Mouse (Mus musculus): ENCODE data around the gene Sh2d7. TPM values are rescaled to one million over a fixed set of nuclear protein-coding genes. Genes with fewer than 3 reads are reported as not detected.
"Not testable (repeated sequence)": the region's sequence is repeated elsewhere in the genome, so short reads cannot be mapped to it uniquely, and the experiment has no call there.

Sh2d7 gene
- polyA plus RNA-seq, 1 experiment, result not detected

DNA sequence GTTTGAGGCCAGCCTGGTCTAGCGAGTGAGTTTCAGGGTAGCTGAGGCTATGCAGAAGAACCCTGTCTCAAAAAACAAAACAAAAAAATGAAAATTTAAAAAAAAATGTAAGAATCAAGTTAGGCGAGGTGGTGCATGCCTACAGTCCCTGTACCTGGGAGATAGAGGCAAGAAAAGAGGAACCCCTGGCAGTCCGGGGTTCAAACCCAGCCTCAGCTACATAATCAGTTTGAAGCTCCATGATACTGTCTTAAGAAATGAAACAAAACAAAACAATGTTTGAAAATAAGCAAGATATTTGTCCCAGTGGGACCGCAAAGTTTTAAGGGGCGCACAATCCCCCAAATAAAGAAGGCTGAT, 47.0 kb downstream of the Sh2d7 start:
- H3K27me3 ChIP-seq (ENCODE audit: control insufficient read depth), result no peaks in the 10 kb centered on the region
- H3K4me3 ChIP-seq (replicated peaks), result peak overlapping the region; percentile 97
- TF ChIP-seq GATA1 (IDR thresholded peaks at IDR 0.05; ENCODE audit: low read length) (no peak), TAL1 (IDR thresholded peaks at IDR 0.05; ENCODE audit: low read length) (no peak)
- H3K9me3 ChIP-seq (ENCODE audit: control insufficient read depth, low read length), result no peaks in the 10 kb centered on the region
- peaks cover 42% of the 10 kb centered on the region for H3K4me1 ChIP-seq (ENCODE audit: control insufficient read depth)
- peaks cover 11% of the 10 kb centered on the region for H3K36me3 ChIP-seq (ENCODE audit: control insufficient read depth)

DNA sequence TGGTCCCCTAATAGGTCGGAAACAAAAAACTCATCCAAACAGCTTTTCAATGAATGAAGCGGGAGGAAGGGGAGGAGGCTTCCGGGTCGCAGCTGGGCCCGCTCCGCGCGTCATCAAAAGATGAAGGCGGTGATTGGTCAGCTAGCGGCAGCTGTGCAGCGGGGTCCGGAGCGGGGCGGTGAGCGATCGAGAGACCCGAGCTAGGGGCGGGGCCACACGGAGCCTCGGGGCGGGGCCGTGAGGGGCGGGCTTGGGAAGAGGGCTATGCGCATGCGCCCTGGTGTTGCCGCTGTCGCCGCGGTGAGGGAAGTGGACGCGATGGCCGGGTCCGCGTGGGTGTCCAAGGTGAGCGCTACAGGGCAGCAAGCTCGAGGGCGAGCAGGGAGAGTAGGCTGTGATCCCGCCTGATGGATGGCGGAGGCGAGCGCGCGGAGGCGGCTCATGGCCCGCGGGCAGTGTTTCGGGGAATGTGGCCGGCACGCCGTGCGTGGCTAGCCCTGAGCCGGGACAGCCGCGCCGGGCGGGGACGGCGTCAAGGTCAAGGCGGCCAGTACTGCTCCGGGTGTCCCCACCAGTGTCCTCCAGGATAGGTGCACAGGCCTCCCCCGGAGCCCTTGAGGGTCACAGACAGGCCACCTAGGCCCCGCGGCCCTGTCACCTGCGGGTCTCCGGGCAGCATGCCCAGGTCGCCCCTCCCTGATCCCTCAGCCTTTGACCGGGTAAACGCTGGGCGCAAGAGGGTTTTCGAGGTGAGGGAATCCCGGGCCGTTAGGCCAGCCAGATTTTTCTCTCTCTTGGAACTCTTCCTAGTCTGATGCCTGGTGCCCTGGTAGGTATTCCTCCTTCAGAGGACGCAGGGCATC, 47.6 kb downstream of the Sh2d7 start, which contains the start of gene Idh3a:
Gene Idh3a (plus strand): TSS at position 136 of the 863 bp plus-strand sequence.
- Histone ChIP-seq H3K36me3 (ENCODE audit: control insufficient read depth) (peaks cover 15% of the 10 kb centered on the region), H3K27me3 (ENCODE audit: control insufficient read depth) (no peaks in the 10 kb centered on the region)

DNA sequence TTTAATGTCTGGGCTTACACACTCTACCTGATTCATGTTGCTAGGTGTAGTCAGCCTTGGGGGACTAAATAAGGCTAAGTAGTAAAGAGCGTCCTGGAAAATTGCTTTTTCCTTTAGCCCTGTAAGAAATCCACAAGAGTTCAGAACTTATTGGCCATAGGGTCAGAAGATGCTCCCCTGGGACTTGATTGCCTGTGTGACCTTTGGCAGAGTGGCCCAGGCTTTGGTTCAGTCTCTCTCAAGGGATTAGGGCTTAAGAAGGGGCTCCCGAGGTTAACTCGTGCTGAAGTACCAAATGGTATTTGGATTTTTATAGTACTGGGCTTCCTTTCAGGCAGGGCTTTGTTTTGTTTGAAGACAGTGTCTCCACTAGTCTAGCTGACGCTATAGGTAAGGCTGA, 49.1 kb downstream of the Sh2d7 start:
- TF ChIP-seq GATA1 (IDR thresholded peaks at IDR 0.05; ENCODE audit: low read length) (no peak), TAL1 (IDR thresholded peaks at IDR 0.05; ENCODE audit: low read length) (no peak)
- peak overlapping the region; percentile 97 for H3K4me3 ChIP-seq (replicated peaks)
- no peaks in the 10 kb centered on the region for H3K9me3 ChIP-seq (ENCODE audit: control insufficient read depth, low read length)

More for the DNA sequence above, 47.6 kb downstream of the Sh2d7 start, which contains the start of gene Idh3a:
- Histone ChIP-seq H3K4me1 (ENCODE audit: control insufficient read depth) (peaks cover 42% of the 10 kb centered on the region), H3K4me3 (replicated peaks) (peak within 1 kb of the TSS; percentile 97), H3K9me3 (ENCODE audit: control insufficient read depth, low read length) (no peaks in the 10 kb centered on the region)
- TF ChIP-seq TAL1 (IDR thresholded peaks at IDR 0.05; ENCODE audit: low read length) (no peak), GATA1 (IDR thresholded peaks at IDR 0.05; ENCODE audit: low read length) (no peak)

DNA sequence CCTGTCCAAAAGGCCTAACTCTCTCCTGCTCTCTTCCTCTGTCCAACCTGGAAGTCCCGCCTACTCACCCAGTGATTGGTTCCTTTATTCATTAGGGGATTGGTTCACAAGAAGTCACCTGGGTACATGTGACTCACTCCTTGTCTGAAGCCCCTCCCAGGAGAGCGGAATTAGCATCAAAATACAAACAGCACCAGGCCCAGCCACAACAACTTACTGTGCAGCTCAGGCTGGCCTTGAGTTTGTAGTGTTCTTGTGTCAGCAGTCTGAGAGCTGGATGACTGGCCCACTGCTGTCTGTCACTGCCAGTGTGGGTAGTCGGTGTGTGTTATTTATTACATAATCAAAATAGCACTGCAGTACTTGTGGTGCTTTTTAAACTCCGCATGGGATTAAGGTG, 54.9 kb downstream of the Sh2d7 start:
- not testable (repeated sequence) for H3K4me3 ChIP-seq (replicated peaks); H3K4me1 ChIP-seq (ENCODE audit: control insufficient read depth); H3K27me3 ChIP-seq (ENCODE audit: control insufficient read depth); H3K9me3 ChIP-seq (ENCODE audit: control insufficient read depth, low read length)
- peaks cover 79% of the 10 kb centered on the region for H3K36me3 ChIP-seq (ENCODE audit: control insufficient read depth)

More for the DNA sequence above, 49.1 kb downstream of the Sh2d7 start:
- H3K4me1 ChIP-seq (ENCODE audit: control insufficient read depth), result peaks cover 42% of the 10 kb centered on the region
- H3K36me3 ChIP-seq (ENCODE audit: control insufficient read depth), result peaks cover 26% of the 10 kb centered on the region
- no peaks in the 10 kb centered on the region for H3K27me3 ChIP-seq (ENCODE audit: control insufficient read depth)

Other genes starting within 250 kb of the Sh2d7 start
- 0.02 TPM in 1 of 2 replicates, not detected in the other for gene Dmxl2, start 37.4 kb upstream of the Sh2d7 start, polyA plus RNA-seq (2012)
- gene Cib2, start 21.2 kb downstream of the Sh2d7 start, polyA plus RNA-seq (2012), result 0.04 and 0.08 TPM in 2 replicates
- gene Idh3a, start 47.4 kb downstream of the Sh2d7 start, polyA plus RNA-seq (2012), result 0.99 and 1.1 TPM in 2 replicates
- not detected in 2 replicates for gene Acsbg1, start 122.9 kb downstream of the Sh2d7 start, polyA plus RNA-seq (2012)
- 7.7 and 8.4 TPM in 2 replicates for gene Dnaja4, start 159.9 kb downstream of the Sh2d7 start, polyA plus RNA-seq (2012)
- gene Wdr61, start 195.5 kb downstream of the Sh2d7 start, polyA plus RNA-seq (2012), result 1.2 and 2.7 TPM in 2 replicates
- gene Crabp1, start 225.8 kb downstream of the Sh2d7 start, polyA plus RNA-seq (2012), result not detected in 2 replicates

Data from erythroblast, embryonic 14.5 days (primary cell).